7 mouse cellular contexts compared by ENCODE assay signal in the genomic region with DNA sequence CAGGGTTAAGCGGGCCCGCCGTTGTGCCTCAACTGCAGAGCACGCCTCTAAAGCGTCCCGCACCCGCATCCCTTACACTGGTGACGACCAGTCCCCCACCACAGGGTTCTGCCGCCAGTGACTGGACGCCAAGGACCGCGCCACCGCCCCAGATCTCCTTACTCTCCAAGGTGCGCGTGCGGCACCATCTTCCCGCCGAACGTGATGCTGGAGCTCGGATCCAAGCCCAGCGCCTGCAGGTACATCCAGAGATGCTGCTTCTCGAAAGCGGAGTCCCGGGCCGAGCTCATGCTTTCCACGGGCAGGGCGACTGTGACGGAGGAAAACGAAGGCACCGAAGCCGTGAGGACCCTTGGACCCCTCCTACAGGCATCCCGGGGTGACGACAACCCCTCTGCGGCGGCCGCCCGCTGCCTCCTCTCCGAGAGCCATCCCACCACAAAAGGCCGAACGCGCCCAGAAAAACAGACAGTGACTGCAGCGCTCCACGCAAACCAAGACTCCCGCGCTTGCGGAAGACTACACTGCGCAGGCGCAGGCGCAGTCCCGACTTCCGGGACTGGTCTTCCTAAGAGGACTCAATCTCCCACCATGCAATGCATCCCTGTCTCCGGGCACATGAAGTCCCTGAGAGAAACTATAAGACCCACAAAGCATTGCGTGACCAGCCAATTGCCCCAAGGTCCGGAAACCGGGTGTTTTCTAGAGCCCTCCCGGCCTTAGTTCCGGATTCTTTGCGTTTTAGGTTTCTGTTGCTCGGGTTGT. TPM values are rescaled to one million over a fixed set of nuclear protein-coding genes. Genes with fewer than 3 reads are reported as not detected.
A peak's percentile ranks its signal among the peaks of the same experiment; 100 is the strongest.
DNase-seq lines count a peak whose midpoint lies in the region; ATAC-seq and TF ChIP-seq lines count a peak whose summit lies in the region.

A gene (minus strand): TSS at position 532 of the 765 bp plus-strand sequence.

- peaks cover 25% of the 10 kb centered on the region for H3K36me3 ChIP-seq in embryonic facial prominence, embryonic 10.5 days (replicated peaks)
- H3K36me3 ChIP-seq in intestine, postnatal 0 days (ENCODE audit: control insufficient read depth, insufficient read depth) = peaks cover 3% of the 10 kb centered on the region; the same call in 1 of the 2 replicates
- H3K36me3 ChIP-seq in midbrain, embryonic 12.5 days = peaks cover 10% of the 10 kb centered on the region
- H3K36me3 ChIP-seq in small intestine, adult 2 months (ENCODE audit: control insufficient read depth, insufficient read depth, low read length) = no peaks in the 10 kb centered on the region

- WGBS in embryonic facial prominence, embryonic 10.5 days = under 1% methylated on average over 59 of the region's 59 CpGs
- WGBS in intestine, postnatal 0 days = under 1% methylated on average over 59 of the region's 59 CpGs
- whole genome bisulfite sequencing in midbrain, embryonic 12.5 days = under 1% methylated on average over 59 of the region's 59 CpGs
- WGBS in small intestine, adult 2 months = under 1% methylated on average over 59 of the region's 59 CpGs

- intact Hi-C loops in left cerebral cortex, postnatal 4 days (cut with DNase I) = no loop called here

- peak; percentile 100 for ATAC-seq in intestine, postnatal 0 days
- ATAC-seq in midbrain, embryonic 12.5 days (ENCODE audit: low FRiP score, low read depth) = peak; percentile 100

- peak within 1 kb of the TSS; percentile 91 for H3K4me2 ChIP-seq in intestine, postnatal 0 days (replicated peaks; ENCODE audit: low read depth)
- peak within 1 kb of the TSS; percentile 90 for H3K4me2 ChIP-seq in midbrain, embryonic 12.5 days (replicated peaks)

- H3K4me1 ChIP-seq in embryonic facial prominence, embryonic 10.5 days = peaks cover 10% of the 10 kb centered on the region
- no peaks in the 10 kb centered on the region for H3K4me1 ChIP-seq in intestine, postnatal 0 days (replicated peaks; ENCODE audit: control insufficient read depth, insufficient read depth, low read length)
- H3K4me1 ChIP-seq in midbrain, embryonic 12.5 days = peaks cover 8% of the 10 kb centered on the region
- H3K4me1 ChIP-seq in small intestine, adult 2 months (ENCODE audit: control insufficient read depth, insufficient read depth, insufficient read length, low read length) = peaks cover 2% of the 10 kb centered on the region; the same call in 1 of the 2 replicates

- 0 out of 2 replicates have a peak, but pooled peaks have one; percentile 12 for TF ChIP-seq CTCF in intestine, postnatal 0 days (IDR thresholded peaks at IDR 0.05; ENCODE audit: low read depth)
- TF ChIP-seq CTCF in small intestine, adult 2 months (IDR thresholded peaks at IDR 0.05; ENCODE audit: extremely low read depth, insufficient read length, insufficient replicate concordance, low read depth, low read length) = no peak

- peak within 1 kb of the TSS; percentile 73 for H3K9ac ChIP-seq in intestine, postnatal 0 days (ENCODE audit: low read depth, low read length)
- H3K9ac ChIP-seq in midbrain, embryonic 12.5 days (replicated peaks) = peak within 1 kb of the TSS; percentile 85

- peak; percentile 93 for DNase-seq in adrenal gland, postnatal 10 days
- peak; percentile 93 for DNase-seq in embryonic facial prominence, embryonic 10.5 days (ENCODE audit: low spot score)
- peak; percentile 84 for DNase-seq in gonadal fat pad, adult 2 months (ENCODE audit: low read depth)
- peak; percentile 92 for DNase-seq in left cerebral cortex, postnatal 4 days

- no peaks in the 10 kb centered on the region for H3K27me3 ChIP-seq in embryonic facial prominence, embryonic 10.5 days (replicated peaks; ENCODE audit: low read depth, poor library complexity, severe bottlenecking)
- no peaks in the 10 kb centered on the region for H3K27me3 ChIP-seq in intestine, postnatal 0 days (replicated peaks; ENCODE audit: control insufficient read depth, insufficient read depth, low read length)
- no peaks in the 10 kb centered on the region for H3K27me3 ChIP-seq in midbrain, embryonic 12.5 days
- no peaks in the 10 kb centered on the region for H3K27me3 ChIP-seq in small intestine, adult 2 months (ENCODE audit: control insufficient read depth, insufficient read depth, low read length)

- H3K9me3 ChIP-seq in embryonic facial prominence, embryonic 10.5 days = no peaks in the 10 kb centered on the region
- no peaks in the 10 kb centered on the region for H3K9me3 ChIP-seq in intestine, postnatal 0 days (ENCODE audit: control insufficient read depth)
- no peaks in the 10 kb centered on the region for H3K9me3 ChIP-seq in midbrain, embryonic 12.5 days

- H3K4me3 ChIP-seq in embryonic facial prominence, embryonic 10.5 days = peak within 1 kb of the TSS; percentile 97
- H3K4me3 ChIP-seq in intestine, postnatal 0 days (ENCODE audit: low read depth, low read length) = peak within 1 kb of the TSS; percentile 90
- H3K4me3 ChIP-seq in midbrain, embryonic 12.5 days = peak within 1 kb of the TSS; percentile 68
- peak within 1 kb of the TSS; percentile 96 for H3K4me3 ChIP-seq in small intestine, adult 2 months (ENCODE audit: low read depth, low read length)

- peak within 1 kb of the TSS; percentile 91 for H3K27ac ChIP-seq in embryonic facial prominence, embryonic 10.5 days (replicated peaks)
- peak within 1 kb of the TSS; percentile 75 for H3K27ac ChIP-seq in intestine, postnatal 0 days (ENCODE audit: low read depth, low read length)
- H3K27ac ChIP-seq in midbrain, embryonic 12.5 days (replicated peaks) = peak within 1 kb of the TSS; percentile 63; the same call in 1 of the 2 replicates
- H3K27ac ChIP-seq in small intestine, adult 2 months (ENCODE audit: insufficient read depth, low read depth, low read length) = peak within 1 kb of the TSS; percentile 69

- 0 out of 2 replicates have a peak, but pooled peaks have one; percentile 34 for TF ChIP-seq POLR2A in small intestine, adult 2 months (IDR thresholded peaks at IDR 0.05; ENCODE audit: low read depth, low read length)

RNA-seq across cellular contexts. Expression of the gene that starts here (rescaled TPM):
- total RNA-seq in adrenal gland, postnatal 10 days (2021) = 10 to 100 TPM in 1 of 2 experiments, 1 to 10 TPM in 1; 9.2 to 14.5 TPM
- polyA plus RNA-seq in embryonic facial prominence, embryonic 10.5 days (2016; fragmentation: Nextera tagmentation; extraction: Ambion mirVana) = 30.3 and 31.7 TPM in 2 replicates
- 3.8 and 5.7 TPM in 2 replicates for polyA plus RNA-seq in gonadal fat pad, adult 2 months (2012; rRNA removed)
- polyA plus RNA-seq in intestine, postnatal 0 days (2015; fragmentation: Nextera tagmentation; extraction: Ambion mirVana) = 3.0 and 3.1 TPM in 2 replicates
- 10 to 100 TPM; 11.4 to 11.9 TPM for total RNA-seq in left cerebral cortex, postnatal 4 days (2021)
- 21.6 and 24.1 TPM in 2 replicates for polyA plus RNA-seq in midbrain, embryonic 12.5 days (2016; fragmentation: Nextera tagmentation; extraction: Ambion mirVana)
- polyA plus RNA-seq in small intestine, adult 2 months (2012; rRNA removed) = 1.3 and 3.4 TPM in 2 replicates

Comparison
In these comparisons a context has a peak if more than half of its experiments do, and no peak if none do; other contexts are left out.
1. Peak in every context shown above with its lines: DNase-seq, ATAC-seq, H3K4me3 ChIP-seq and H3K27ac ChIP-seq.